Mouse (Mus musculus) kidney, adult 11 months (tissue): ENCODE data around the gene Prex1.
A peak's percentile ranks its signal among the peaks of the same experiment; 100 is the strongest.
"Not testable (repeated sequence)": the region's sequence is repeated elsewhere in the genome, so short reads cannot be mapped to it uniquely, and the experiment has no call there.

Experiments
- DNase-seq: peaks from one replicate; pipeline ENCODE4 v3.0.0; 2022

The Prex1 gene

DNA sequence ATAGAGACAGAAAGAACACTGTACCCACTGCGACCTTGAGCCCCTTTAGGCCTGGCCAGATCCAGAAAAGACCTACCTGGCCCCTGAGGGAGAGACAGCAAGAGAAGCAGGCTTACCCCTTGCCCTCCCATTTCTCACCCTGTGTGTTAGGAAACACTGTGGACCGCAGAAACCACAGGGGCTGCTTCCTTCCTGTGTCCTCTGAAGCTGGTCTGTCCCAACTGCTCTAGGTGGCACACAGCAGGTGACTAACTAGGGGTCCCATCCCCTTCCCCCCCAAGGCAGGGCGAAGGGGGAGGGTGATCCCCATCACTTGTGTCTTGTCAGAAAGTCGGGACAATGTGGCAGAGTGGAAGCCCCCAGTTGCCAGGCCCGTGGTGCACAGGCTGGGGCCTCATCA, 164.6 kb downstream of the Prex1 start:
- DNase-seq: no peak

DNA sequence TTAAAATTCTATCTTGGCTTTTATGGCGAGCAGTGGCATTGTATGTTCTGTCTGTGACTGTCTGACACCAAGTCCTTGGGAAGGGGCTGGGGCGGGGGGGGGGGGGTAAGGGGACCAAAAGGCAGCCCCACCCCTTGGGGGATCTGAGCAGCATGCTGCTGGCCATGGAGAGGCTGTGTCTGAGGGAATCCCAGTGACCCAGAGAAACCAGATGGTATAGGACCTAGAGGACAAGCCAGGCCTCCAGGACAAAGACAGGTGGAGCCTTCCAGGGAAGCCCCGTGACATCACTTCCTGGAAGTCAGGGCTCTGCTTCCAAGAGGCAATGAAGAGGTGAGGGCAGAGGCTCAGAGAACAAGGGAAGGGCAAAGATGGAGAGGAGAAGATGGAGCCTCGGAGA, 168.1 kb downstream of the Prex1 start:
- DNase-seq: no peak

DNA sequence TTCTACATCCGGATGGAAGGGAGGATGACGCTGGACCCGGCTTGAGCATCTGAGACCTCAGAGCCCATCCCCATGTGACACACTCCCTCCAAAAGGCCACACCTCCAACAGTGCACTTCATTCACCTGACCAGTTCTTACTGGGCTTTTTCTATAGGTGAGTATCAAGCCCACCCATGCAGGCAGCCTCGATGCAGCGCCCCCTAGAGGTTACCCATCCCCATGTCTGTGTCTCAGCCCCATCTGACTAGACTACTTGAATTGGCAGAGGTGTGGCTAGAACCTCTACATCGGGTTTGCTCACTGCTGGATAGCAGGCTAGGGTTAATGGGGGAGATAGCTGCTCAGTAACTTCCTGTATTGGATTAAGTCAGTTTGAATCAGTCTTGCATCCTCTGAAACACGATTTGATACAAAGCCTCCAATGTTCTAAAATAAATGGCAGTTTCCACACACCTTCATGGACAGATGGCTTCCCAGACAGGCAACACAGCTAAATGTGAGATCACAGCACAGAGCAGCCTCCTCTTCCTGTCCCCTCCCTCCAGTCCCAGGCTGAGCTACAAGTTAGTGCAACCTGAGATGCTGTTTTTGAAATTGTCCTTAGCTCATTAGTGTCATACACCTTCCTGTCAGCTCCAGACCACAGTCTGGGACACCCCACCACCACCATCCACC, 168.9 kb downstream of the Prex1 start:
- DNase-seq: no peak

DNA sequence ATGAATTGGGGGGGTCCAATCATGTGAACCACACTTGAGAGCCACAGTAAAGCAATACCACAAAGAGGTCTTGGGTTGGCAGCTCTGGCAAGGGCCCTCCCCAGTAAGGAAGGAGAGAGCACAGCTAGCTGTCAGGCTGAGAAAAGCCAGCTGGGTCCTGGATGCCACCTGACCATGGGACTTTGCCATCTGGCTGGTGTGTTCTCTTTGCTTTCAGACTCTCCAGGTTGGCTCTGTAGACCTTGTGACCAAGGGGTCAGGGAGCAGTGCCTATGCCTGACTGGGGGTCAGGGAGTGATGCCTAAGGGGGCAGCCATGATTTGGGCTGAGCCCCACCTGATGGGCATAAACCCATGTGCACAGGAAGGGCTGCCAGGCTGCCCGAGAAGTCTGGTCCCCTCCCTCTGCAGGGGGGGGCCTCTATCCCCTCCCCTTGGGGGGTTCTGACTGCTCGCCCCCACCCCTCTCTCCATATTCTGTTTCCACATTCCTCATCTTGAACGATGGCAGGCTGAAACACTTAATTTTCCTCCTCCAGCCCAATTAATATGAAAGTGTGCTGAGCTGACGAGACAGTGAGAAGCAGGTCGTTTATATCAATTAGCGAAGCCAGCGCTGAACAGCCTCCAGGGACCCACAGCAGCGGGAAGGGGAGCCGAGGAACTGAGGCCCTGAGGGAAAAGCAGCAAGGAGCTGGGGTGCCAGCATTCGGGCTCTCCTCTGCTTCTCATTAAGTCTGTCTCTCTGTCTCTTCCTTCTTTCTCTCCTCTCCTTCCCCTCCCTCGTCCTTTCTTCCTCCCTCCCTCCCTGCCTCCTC, 172.3 kb downstream of the Prex1 start:
- DNase-seq: no peak

DNA sequence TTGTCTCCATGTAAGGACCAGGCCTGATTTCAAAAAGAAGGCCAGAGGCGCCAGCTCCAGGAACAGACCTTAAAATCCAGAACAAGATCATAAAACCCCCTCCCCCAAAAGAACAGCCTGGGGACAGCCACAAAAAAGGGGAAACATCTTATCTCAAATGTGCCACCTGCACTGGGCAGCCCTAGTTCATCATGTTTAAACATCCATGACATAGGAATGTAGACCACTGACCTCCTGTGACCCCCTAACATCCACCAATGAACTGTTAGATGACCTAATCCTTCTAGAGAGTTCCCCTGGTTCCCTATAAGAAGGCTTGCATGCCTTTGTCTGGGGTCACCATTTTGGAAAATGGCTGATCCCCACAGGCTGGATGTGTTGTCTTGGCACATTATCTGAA, 173.4 kb downstream of the Prex1 start:
- no peak for DNase-seq

DNA sequence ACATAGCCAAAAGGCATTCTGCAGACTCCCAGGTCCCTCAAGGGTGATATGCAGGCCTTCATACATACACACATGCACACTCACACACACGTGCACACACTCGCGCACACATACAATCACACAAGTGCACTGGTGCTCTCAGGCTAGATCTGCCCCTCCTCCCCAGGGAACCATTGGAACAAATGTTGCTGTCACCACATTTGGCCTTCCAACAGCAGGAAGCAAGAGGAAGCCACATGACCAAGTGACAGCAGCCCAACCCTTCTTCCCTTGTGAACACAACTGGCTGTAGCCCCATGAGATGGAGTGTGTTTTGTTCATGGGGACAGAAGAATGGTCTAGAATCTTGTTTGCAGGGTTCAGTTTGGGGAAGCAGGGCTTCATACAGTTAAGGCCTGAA, 176.7 kb downstream of the Prex1 start:
- peak; percentile 14 for DNase-seq

- DNase-seq: no peak
Observed at GRCm38 (mm10) chr2:166535519-166535918, 178.1 kb downstream of the Prex1 start.

DNA sequence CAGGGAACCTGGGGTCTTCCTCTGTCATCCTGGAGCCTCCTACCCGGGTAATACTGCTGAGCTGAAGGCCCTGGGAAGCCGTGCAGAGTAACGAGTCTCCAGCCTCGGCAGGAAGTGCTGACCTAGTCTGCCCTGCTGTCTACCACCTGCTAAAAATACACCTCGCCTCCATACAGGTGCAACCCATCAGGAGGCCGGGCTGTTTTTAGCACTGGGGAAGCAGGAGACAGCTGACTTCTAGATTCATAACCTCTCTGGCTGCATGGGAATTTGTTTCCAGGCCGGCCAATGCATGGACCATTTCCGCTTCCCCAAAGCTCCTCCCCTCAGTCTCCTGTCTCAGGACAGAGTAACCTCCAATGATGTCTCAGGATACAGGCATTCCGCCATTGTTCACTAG, 187.4 kb downstream of the Prex1 start:
- DNase-seq: no peak

DNA sequence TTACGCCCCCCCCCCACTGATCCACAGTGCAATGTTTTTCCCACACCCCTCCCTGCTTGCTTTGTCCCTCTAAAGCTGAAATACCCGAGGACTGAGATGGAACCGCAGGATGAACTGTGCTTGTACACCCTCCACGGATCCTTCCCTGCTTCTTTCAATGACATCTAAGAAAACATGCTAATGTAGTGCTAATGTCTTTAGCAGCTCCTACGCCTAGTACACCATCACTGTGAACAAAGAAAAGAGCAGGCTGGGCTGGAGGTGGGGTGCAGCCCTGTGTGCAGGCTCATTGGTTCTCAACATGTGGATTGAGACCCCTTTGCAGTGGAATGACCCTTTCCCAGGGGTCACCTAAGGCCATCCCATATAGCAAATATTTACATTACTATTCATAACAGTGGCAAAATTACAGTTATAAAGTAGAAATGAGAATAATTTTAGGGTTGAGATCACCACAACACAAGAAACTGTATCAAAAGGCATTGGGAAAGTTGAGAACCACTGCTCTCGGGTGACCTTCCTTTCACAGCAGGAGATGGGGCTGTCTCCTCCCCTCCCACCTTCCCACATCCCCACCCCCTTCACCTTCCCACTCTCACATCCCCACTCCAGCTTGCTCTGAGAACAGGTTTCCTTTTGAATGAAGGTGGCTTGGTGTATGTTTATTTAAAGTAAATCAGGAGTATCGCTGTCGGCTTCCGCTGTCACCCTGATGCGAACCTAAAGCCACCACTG, 190.3 kb downstream of the Prex1 start:
- no peak for DNase-seq

- DNase-seq: no peak
Observed at GRCm38 (mm10) chr2:166522612-166523120, 191.0 kb downstream of the Prex1 start.

DNA sequence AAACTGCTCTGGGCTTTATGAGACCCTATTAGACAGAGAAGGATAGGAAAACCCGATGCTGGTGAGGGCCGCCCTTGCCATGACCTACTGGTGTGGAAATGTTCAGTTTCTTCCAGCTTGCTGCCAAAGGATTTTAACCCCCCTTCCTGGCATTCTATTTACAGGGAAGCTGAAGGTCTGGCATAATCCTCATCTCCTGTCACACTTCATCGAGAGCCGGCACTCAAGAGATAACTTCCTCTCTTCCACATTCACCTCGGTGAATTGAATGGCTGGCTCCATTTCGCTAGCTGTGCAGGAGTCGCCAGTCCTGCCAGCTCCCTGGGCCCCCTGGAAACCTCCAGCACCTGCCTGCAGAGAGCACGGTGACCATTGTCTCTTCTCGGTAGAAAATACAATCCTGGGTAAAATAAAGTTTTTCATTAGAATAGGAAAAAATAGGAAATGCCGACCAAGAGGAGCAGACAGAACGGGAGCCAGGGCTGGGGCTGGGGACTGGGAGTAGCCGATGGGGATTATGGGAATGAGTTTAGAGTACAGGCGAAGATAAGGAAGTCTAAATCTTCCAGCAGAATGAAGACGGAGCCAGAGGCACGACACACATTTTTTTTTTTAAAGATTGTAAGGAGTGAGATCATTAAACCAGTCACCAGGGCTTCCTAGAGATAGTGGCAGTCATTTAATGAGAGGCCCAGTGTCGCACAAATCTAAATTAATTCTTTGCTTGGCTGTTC, 191.6 kb downstream of the Prex1 start:
- no peak for DNase-seq

DNA sequence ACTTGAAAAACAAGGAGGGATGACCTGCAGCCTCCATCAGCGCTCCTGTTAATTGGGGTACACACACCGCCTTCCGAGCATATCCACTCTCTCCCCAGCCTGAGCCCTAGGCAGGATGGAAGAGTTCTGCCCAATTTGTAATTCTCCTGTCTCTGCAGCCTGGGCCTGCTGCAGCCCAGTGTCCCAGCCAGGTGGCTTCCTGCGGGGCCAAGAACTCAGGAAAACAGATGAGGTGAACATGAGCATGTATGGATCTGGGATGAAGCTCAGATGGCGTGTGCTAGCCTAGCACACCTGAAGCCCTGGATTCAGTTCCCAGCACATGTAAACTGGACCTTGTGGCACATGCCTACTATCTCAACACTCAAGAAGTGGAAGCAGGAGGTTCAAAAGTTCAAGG, 192.2 kb downstream of the Prex1 start:
- no peak for DNase-seq

DNA sequence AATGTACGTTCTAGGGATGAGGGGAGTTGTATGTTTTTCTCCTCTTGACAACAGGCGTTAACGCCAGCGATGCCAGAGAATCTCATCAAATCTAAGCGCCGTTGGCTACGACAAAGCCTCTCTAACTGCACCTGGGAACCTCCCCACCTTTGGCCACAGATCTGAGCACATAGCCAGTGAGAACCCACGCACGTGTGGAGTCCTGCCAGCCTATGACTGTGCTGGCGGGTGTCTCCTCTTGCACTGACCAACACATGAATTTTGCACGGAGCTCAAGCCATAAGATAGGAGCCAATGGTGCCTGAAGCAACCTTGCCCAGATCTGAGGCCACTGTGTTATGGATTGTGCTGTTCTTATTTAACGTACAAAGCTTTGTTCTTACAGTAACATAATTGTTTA, 193.1 kb downstream of the Prex1 start:
- no peak for DNase-seq

DNA sequence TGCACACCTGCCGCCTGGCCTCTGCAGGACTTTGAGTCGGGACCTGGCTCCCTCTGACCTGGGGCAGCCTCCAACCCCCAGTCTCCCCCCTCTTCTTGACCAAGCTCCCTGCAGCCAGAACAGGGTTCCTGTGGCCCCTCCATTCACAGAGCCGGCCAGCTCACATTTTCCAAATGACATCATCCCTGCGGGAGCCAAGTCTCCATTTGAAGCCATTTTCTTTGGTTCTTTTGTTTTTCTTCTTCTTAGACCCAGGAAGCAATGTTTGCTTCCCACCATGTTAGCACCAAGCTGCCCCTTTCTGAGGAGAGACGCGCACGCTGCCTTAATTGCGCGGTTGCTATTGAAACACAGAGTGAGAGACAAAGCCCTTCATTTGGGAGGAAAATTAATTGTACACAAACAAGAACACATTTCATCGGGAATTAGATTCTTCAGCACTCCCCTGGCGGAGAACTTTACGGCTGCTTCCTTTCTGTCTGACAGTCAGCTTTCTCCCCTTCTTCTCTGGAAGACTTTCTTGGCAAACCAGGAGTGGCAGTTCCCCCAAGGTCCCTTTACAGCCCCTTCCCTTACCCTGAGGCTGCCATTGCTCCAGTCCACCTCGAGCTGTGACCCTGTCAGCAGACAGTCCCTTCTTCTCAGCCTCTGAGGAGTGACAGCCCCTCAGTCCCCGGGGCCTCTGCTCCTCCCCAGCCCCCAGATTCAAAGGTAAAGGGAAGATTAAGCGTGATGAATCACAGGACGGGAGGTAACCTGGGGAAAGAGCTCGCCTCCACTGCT, 196.0 kb downstream of the Prex1 start:
- DNase-seq: not testable (repeated sequence)

DNA sequence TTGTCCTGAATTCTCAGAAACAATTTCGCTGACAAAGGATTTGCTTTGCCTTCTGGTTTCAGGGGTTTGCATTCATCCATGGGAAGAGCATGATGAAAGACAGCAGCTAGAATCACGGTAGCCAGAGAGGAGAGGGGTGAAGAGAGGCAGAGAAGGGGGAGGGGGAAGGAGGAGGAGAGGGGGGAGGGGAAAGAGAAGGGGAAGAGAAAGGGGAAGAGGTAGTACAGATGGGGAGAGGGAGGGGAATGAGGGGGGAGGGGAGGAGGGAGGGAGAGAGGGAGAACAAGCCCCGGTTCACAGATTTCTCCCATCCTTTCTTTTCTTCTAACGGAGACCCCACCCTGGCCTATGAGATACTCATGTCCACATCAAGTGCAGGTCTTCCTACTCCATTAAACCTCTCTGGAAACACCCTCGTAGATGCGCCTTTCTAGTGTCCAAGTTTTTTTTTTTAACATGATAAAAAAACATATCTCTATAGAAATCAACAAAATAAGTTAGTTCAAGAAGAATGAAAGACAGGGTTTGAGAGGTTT, 196.7 kb downstream of the Prex1 start:
- DNase-seq: no peak
